Mouse (Mus musculus) embryo, embryonic 10.5 days (tissue): ENCODE measurements around the gene Adprm.

Source experiments
- DNase-seq: peaks from one replicate; pipeline ENCODE4 v3.0.0-alpha.2; 2015; ENCODE audit warnings: low spot score

Adprm gene

GRCm38 (mm10) chr11:67076781-67077180, 24.4 kb upstream of the Adprm start:
- no peak for DNase-seq

DNA sequence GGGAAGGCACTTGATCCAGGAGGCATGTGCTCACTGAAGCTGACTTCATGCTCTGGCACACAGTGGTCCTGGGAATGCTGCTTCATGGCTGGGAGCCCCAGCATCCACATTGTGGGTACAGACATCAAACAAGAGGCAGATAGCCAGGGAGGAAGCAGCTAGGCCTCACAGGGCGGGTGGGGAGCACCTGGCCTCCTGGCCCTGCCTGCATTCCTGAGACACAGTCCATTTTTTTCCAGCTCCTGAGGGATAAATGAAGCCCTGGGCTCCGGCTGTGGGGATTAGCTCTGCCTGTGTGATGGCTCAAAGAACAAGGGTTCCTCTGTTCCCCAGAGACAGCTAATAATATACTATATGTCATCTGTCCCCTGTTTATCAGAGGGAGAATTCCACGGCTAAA, 22.6 kb upstream of the Adprm start:
- peak; percentile 16 for DNase-seq

GRCm38 (mm10) chr11:67072615-67073130, 20.3 kb upstream of the Adprm start:
- no peak for DNase-seq

DNA sequence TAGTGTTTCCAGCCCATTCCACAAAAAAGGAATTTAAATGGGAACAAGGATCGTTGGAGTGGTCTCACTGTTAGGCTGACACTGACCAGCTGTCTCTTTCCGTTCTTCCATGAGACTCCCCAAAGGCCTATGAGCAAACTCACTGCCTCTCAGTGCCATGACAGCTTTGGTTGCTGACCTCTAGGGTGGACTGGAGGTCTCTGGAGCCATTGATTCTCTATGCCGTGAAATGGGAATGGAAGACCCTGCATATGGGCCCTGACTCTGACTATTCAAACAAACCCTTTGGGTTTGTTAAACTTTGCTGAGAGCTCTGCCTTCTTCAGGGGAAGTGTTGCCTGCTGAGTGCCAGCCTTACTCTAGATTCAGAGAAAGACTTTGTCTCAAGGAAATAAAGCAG, 15.3 kb upstream of the Adprm start:
- DNase-seq = no peak

GRCm38 (mm10) chr11:67062726-67063125, 10.3 kb upstream of the Adprm start:
- no peak for DNase-seq

- no peak for DNase-seq
Observed at GRCm38 (mm10) chr11:67061311-67061710, 8.9 kb upstream of the Adprm start.

DNA sequence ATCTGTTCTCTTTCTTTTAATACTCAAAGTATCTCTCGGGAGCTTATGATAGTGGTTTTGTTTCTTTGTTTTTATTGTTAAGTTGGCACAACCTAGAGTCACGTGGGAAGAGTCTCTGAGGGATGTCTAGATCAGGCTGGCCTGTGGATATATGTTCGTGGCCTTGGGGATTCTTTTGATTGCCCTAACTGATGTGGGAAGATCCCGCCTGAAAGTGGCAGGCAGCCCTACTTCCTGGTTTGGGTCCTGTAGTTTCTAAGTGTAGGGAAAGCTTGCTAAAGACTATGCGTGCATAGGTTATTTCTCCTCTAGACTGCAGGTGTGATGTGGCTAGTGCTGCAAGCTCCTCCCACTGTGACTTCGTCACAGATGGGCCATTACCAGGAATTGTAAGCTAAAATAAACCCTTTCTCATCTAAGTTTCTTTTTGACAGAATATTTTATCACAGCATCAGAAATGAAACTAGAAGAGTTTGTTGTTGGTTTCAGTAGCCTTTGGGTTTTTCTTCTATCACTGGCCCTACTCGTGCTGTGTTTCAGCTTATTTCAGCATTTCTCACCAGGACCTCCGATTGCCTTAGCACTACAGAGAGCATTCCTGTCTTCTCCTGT, 2.5 kb upstream of the Adprm start:
- DNase-seq = no peak

- no peak for DNase-seq
Observed at GRCm38 (mm10) chr11:67051676-67052320, 596 bp downstream of the Adprm start.

DNA sequence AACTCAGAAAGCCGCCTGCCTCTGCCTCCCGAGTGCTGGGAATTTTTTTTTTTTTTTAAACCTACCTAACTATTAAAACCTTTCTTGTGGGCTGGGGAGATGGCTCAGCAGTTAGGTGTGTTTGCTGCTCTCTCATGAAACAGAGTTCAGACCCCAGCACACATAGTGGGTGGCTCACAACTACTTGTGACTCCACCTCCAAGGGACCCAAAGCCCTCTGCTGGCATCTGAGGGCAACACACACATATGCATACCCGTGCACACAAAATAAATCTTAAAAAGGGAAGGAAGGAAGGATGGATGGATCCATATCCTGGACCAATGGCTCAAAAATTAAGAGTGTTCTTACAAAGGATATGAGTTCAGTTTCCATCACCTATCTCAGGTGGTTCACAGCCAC, 3.1 kb downstream of the Adprm start:
- DNase-seq = no peak

GRCm38 (mm10) chr11:67048496-67048895, 3.9 kb downstream of the Adprm start:
- no peak for DNase-seq

- DNase-seq = no peak
Observed at GRCm38 (mm10) chr11:67047199-67047598, 5.2 kb downstream of the Adprm start.

GRCm38 (mm10) chr11:67044959-67045358, 7.4 kb downstream of the Adprm start:
- DNase-seq = no peak

GRCm38 (mm10) chr11:67043007-67043406, 9.4 kb downstream of the Adprm start:
- DNase-seq = peak; percentile 22

- no peak for DNase-seq
Observed at GRCm38 (mm10) chr11:67040483-67040882, 11.9 kb downstream of the Adprm start.

GRCm38 (mm10) chr11:67039799-67040198, 12.6 kb downstream of the Adprm start:
- DNase-seq = no peak

GRCm38 (mm10) chr11:67036892-67037291, 15.5 kb downstream of the Adprm start:
- DNase-seq = no peak

DNA sequence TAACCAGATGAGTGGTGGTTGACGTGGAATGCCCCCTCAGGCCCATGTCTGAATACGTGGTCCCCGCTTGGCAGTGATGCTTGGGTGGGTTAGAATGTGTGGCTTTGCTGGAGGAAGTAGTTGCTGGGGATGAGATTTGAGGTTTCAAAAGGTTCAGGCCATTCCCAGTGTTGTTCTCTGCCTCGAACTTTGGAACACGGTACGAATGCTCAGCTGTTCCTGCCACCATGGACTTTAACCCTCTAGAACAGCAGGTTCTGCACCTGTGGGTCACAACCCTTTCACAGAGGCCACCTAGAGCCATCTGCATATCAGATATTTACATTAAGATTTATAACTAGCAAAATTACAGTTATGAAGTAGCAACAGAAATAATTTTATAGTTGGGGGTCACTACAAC, 16.2 kb downstream of the Adprm start:
- DNase-seq = no peak

- no peak for DNase-seq
Observed at GRCm38 (mm10) chr11:67034775-67035485, 17.5 kb downstream of the Adprm start.

GRCm38 (mm10) chr11:67031603-67031915, 20.8 kb downstream of the Adprm start:
- DNase-seq = no peak

DNA sequence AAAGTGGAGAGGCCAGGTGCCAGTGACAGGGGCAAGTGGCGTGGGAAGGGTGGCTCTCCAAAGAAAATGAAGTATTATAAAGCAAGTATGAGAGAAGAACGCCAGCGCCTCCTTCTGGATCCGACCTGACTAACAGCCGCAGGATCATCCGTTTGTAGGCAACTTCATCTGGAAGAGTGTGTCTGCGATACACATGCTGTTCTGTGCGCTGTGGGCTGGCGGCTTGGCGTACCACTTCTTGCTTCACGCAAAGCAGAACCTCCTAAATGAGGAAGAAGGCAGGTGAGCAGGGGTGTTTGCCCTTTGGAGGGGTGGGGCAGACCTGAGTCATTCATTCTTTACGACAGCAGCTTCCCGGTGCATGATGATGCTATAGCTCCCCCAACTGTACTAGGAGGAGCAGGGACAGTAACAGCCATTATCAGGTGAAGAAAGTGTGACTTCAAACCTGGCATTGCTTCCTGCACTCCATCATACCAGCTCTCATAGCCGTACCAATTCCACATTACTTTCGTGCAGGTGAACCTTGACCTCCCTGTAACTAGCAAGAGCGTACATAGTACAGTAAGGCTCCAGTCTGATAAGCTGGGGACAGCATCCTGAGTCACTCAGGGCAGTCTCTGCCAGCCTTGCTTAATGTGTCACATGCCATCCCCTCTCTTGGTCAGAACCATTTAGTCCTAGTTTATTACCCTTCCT, 21.3 kb downstream of the Adprm start:
- no peak for DNase-seq

GRCm38 (mm10) chr11:67024867-67025477, 27.4 kb downstream of the Adprm start, which contains the start of gene Tmem220:
Tmem220 (plus strand) TSS chr11:67025154.
- DNase-seq = peak; percentile 99

DNA sequence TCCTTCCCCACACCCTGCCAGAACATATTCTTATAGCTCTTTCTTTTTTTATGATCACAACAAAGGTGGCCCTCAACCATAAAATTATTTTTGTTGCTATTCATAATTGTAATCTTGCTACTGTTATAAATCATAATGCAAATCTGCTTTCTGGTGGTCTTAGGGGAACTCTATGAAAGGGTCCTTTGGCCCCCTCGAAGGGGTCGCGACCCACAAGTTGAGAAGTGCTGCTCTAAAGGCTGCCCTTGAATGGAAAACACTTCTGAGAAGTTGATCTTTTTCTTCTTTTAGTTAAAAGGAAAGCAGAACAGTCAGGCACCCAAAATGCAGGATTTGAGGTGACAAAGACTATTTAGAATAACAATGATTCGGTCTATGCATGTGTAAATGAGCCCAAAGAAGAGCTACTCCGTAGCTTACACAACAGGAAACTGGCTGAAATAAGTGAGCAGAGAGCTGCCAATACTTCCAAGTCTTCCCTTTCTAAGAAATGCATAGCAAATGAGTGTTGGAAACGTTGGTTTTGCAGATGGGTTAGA, 28.5 kb downstream of the Adprm start:
- no peak for DNase-seq
